Mouse (Mus musculus) layer of hippocampus, adult 9-10 months (tissue): ENCODE results near the gene Myh8.

ENCODE experiments used
- DNase-seq: peaks from one replicate; pipeline ENCODE4 v3.0.0; 2022; ENCODE audit warnings: low spot score

The Myh8 gene

DNA sequence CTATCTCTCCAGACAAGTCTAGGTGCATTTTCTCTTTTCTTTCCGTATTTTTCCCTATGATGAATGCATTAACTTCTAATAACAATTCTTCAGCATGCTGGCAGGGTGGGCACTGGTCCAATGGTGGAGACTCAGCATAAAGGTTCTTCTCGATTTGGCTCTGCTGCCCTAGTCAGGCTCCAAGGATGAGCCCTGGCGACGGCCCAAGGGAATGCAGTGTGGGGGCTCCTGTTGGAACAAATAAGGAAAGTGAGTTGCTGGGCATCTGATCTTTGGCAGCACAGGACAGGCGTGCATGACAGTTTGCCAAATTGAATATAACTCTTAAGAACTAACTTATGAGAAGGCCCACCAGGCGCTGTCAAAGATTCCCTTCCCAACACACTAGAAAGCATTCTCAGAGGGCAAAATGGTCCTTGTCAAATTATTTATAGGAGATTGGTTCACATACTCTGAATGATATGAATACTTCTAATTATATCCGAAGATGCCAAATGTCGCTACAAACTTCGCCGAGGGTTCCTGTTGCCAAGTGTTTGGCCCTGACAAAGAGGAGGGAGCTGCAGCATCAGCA is at the start of gene Myh8:
Gene Myh8, plus strand, starts transcription at position 524 of the 574 bp plus-strand sequence.
- no peak for DNase-seq

GRCm38 (mm10) chr11:67228731-67229130 is 48.2 kb upstream of the Myh8 start:
- no peak for DNase-seq

GRCm38 (mm10) chr11:67229166-67229565 is 47.8 kb upstream of the Myh8 start:
- DNase-seq, result no peak

GRCm38 (mm10) chr11:67229946-67230345 is 47.0 kb upstream of the Myh8 start:
- DNase-seq, result no peak

GRCm38 (mm10) chr11:67235639-67236358 is 41.1 kb upstream of the Myh8 start:
- DNase-seq, result peak; percentile 49

DNA sequence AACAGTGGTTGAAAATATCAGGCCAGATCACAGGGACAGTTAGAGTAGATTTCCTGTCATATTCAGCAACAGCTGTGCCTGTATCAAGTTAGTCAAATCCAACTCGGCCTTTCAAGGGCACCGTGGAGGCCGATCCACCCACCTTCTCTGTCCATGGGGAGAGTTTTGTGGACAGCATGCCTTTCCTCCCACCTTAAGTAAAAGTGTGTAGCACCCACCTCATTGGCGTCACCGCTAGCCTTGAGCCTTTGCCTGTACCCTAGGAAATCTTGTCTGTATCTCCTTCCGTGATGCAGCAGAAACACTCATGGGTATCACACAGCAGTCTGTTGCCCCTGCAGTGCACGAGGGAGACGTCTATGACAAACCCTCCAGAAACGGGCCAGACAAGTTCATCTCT is 40.1 kb upstream of the Myh8 start:
- DNase-seq, result no peak

- no peak for DNase-seq
Observed at GRCm38 (mm10) chr11:67237481-67238079, 39.3 kb upstream of the Myh8 start, which contains the start of gene Myh4. Myh4 (plus strand) TSS chr11:67238029.

GRCm38 (mm10) chr11:67241051-67241450 is 35.9 kb upstream of the Myh8 start:
- no peak for DNase-seq

GRCm38 (mm10) chr11:67253691-67254090 is 23.2 kb upstream of the Myh8 start:
- no peak for DNase-seq

- DNase-seq, result no peak
Observed at GRCm38 (mm10) chr11:67257048-67257447, 19.9 kb upstream of the Myh8 start.

DNA sequence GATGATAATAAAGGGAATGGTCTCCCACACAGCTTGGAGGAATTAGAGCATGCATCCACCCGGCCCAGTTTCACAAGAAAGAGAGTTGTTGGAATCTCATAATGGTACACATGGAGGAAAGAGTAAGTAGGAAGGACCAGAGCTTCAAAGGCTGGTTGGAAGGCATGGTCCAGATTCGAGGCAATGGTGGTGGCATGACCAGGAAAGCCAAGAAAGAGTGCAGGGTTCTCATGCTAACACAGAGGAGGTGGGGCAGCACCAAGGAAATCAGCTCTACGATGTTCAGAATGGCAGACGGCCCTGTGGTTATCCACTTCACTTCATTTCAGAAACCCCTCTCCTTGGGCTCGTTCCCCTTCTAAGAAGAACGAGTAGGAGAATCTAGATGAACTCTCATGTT is 16.0 kb upstream of the Myh8 start:
- no peak for DNase-seq

- DNase-seq, result no peak
Observed at GRCm38 (mm10) chr11:67293440-67293839, 16.5 kb downstream of the Myh8 start.

GRCm38 (mm10) chr11:67313733-67314452 is 37.0 kb downstream of the Myh8 start:
- DNase-seq, result no peak

- no peak for DNase-seq
Observed at GRCm38 (mm10) chr11:67321358-67321757, 44.4 kb downstream of the Myh8 start, which contains the start of gene Myh13. Myh13 (plus strand) TSS chr11:67321658.

GRCm38 (mm10) chr11:67326536-67326935 is 49.6 kb downstream of the Myh8 start:
- DNase-seq, result no peak

- no peak for DNase-seq
Observed at GRCm38 (mm10) chr11:67344556-67344955, 67.6 kb downstream of the Myh8 start.

GRCm38 (mm10) chr11:67345186-67345855 is 68.4 kb downstream of the Myh8 start:
- no peak for DNase-seq

DNA sequence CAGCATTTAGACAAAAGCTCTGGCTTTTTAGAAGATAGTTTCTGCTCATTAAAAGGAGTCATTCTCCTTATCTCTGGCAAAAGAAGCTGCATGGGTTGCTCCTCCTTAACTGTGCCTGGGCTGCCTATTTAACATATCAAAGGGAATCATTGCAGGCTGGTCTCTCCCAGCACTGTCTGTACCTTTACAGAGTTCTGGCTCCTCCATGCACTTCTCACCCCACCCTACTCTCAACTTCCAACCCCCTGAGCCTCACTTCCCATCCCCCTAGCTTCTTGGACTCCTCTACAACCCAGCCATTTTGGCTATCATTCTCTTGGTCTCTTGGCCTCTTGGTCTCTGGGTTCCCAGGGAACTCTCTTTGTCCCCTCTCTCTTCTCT is 68.9 kb downstream of the Myh8 start:
- DNase-seq, result no peak

DNA sequence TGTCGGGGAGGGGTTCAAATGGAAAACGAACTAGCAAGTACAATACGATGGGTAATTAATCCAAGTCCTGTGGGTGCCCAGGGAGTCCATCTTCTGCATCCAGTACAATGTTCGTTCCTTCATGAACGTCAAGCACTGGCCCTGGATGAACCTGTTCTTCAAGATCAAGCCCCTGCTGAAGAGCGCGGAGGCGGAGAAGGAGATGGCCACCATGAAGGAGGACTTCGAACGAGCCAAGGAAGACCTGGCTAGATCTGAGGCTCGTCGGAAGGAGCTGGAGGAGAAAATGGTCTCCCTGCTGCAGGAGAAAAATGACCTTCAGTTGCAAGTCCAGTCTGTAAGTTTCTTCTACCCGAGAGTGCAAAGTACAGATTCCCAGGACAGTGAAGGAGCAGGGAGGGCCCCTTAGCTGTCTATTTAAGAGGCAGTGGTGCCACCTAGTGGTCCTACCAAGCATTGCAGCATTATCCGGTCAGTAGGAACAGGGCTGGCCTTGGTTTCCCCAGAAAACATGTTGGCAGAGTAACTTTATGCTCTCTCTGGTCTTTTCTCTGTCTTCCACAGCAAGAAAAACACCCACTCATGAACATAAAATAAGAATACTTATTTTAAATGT is 73.3 kb downstream of the Myh8 start:
- DNase-seq, result peak; percentile 75

- DNase-seq, result no peak
Observed at GRCm38 (mm10) chr11:67353011-67353410, 76.1 kb downstream of the Myh8 start.

- no peak for DNase-seq
Observed at GRCm38 (mm10) chr11:67358031-67358430, 81.1 kb downstream of the Myh8 start.
